Mouse (Mus musculus) forebrain, embryonic 15.5 days (tissue): Measurements from ENCODE around the gene Cst11. TPM values are rescaled to one million over a fixed set of nuclear protein-coding genes. Genes with fewer than 3 reads are reported as not detected.
A peak's percentile ranks its signal among the peaks of the same experiment; 100 is the strongest.
"Not testable (repeated sequence)": the region's sequence is repeated elsewhere in the genome, so short reads cannot be mapped to it uniquely, and the experiment has no call there.

Source experiments
- ATAC-seq: fragments of 200-750 bp; cut with Nextera tagmentation; replicated peaks from 2 replicates; pipeline ENCODE4 v1.8.0; 2017; ENCODE audit warnings: mild to moderate bottlenecking, moderate TSS enrichment, moderate library complexity
- H3K27ac ChIP-seq: fragments of 300-500 bp; sonication (generic); replicated peaks from 2 replicates; pipeline ENCODE4 v1.5.1; 2015; ENCODE audit warnings: mild to moderate bottlenecking, inconsistent platforms
- H3K27me3 ChIP-seq: fragments of 300-500 bp; sonication (generic); 2 replicates; pipeline ENCODE4 v1.6.1; 2015; ENCODE audit warnings: inconsistent platforms
- H3K36me3 ChIP-seq: fragments of 300-500 bp; sonication (generic); 2 replicates; pipeline ENCODE4 v1.6.1; 2015; ENCODE audit warnings: mild to moderate bottlenecking, inconsistent platforms
- H3K4me1 ChIP-seq: fragments of 300-500 bp; sonication (generic); 2 replicates; pipeline ENCODE4 v1.6.1; 2015; ENCODE audit warnings: inconsistent platforms
- H3K4me2 ChIP-seq: fragments of 300-500 bp; sonication (generic); replicated peaks from 2 replicates; pipeline ENCODE4 v1.6.1; 2015; ENCODE audit warnings: mild to moderate bottlenecking, inconsistent platforms
- H3K4me3 ChIP-seq: fragments of 300-500 bp; sonication (generic); 2 replicates; pipeline ENCODE4 v1.5.1; 2015; ENCODE audit warnings: mild to moderate bottlenecking, inconsistent platforms
- H3K9ac ChIP-seq: fragments of 300-500 bp; sonication (generic); replicated peaks from 2 replicates; pipeline ENCODE4 v1.6.1; 2015; ENCODE audit warnings: mild to moderate bottlenecking, inconsistent platforms
- H3K9me3 ChIP-seq: fragments of 300-500 bp; sonication (generic); 2 replicates; pipeline ENCODE4 v1.6.1; 2016; ENCODE audit warnings: inconsistent platforms
- WGBS: fragments of 180-500 bp; shearing (Covaris S2); methylation state at CpG from one replicate; pipeline ENCODE4 v1.1.7; 2015; ENCODE audit warnings: mixed read lengths; 5-methylcytosine and 5-hydroxymethylcytosine counted together
- polyA plus RNA-seq: library from polyadenylated mRNA; unstranded; fragments of >200 nt; fragmentation: Nextera tagmentation; extraction: Ambion mirVana; gene quantifications from 2 replicates; pipeline ENCODE4 v1.2.1, GENCODE M21; 2015

The Cst11 gene
- not detected in 2 replicates for polyA plus RNA-seq

GRCm38 (mm10) chr2:148771397-148771796, at the start of gene Cst11:
Cst11 (minus strand) TSS chr2:148771497.
- H3K27me3 ChIP-seq, H3K27ac ChIP-seq, H3K9ac ChIP-seq, H3K4me3 ChIP-seq, H3K4me1 ChIP-seq, ATAC-seq, H3K36me3 ChIP-seq, H3K9me3 ChIP-seq, H3K4me2 ChIP-seq: not testable (repeated sequence)
- 83% methylated on average over 4 of the region's 4 CpGs for WGBS

DNA sequence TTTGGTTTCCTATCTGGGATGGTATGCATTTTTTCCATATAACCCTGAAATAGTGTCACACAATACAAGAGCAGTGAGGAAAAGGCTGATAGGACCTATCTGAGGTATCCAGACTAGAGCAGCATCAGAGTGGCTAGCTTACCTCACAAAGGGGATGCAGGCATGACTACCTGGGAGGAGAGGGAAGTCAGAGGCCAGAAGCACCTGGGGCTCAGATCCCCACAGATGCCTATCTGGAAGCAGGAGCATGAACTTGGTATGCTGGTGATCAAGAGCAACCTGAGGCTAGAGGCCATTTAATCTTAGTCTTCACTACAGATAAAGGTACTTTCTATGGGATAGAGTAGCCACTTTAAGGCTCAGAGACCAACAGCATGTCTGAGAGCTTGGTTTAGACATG, 48.6 kb upstream of the Cst11 start, which contains the start of gene Cst13:
Cst13 (plus strand) TSS at position 173 of the 400 bp plus-strand sequence.
- no peak within 1 kb of the TSS for H3K4me3 ChIP-seq
- no peak for ATAC-seq
- no peaks in the 10 kb centered on the region for H3K9me3 ChIP-seq
- no peak within 1 kb of the TSS for H3K9ac ChIP-seq
- no peaks in the 10 kb centered on the region for H3K36me3 ChIP-seq
- H3K27me3 ChIP-seq, result no peaks in the 10 kb centered on the region
- H3K4me1 ChIP-seq, result no peaks in the 10 kb centered on the region
- H3K4me2 ChIP-seq, result no peak within 1 kb of the TSS
- H3K27ac ChIP-seq, result no peak within 1 kb of the TSS

DNA sequence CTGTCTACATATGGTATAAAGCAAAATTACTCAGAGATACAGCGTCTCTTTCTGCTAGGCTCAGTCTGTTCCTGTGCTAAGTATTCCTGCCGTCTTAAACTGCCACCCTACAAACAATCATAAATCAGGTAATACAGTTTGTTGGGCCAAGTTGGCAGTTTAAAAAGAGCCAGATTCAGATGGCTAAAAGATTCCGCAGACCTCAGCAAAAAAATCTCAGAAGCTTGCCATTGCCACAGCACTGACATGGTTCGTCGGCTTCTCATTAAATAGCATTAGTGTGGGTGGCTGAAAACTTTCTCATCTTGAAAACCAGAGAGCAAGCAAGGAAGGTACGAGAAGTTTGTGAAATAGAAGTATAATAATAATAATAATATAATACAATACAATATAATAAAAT, 35.4 kb upstream of the Cst11 start:
- no peak overlapping the region for H3K27ac ChIP-seq
- no peaks in the 10 kb centered on the region for H3K27me3 ChIP-seq
- ATAC-seq, result no peak
- H3K9me3 ChIP-seq, result no peaks in the 10 kb centered on the region
- no peaks in the 10 kb centered on the region for H3K4me1 ChIP-seq
- no peak overlapping the region for H3K9ac ChIP-seq
- H3K36me3 ChIP-seq, result no peaks in the 10 kb centered on the region
- H3K4me3 ChIP-seq, result no peak overlapping the region
- H3K4me2 ChIP-seq, result no peak overlapping the region
- WGBS, result 86% methylated on average over 6 of the region's 6 CpGs

DNA sequence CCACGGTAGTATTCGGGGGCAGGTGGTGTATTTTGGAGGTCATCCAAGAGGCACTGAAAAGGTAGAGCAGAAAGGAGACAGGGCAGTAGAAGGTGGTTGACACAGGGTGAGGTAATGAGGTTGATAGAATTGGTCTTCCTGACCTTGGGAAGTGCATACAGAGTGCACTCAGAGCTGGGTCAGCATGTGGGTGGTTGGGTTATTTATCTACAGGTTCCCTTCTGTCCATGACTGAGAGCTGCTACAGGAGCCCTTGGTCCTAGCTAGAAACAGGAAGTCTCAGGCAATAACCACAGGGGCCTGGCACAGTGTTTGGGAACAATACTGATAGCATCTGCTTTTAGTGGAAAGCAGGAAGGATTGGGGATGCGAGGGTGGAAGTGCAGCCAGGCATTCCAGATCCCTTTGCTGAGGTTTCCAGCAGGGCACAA, 30.2 kb upstream of the Cst11 start:
- H3K4me1 ChIP-seq, result no peaks in the 10 kb centered on the region
- H3K4me2 ChIP-seq, result no peak overlapping the region
- H3K4me3 ChIP-seq, result no peak overlapping the region
- ATAC-seq, result no peak
- WGBS, result 74% methylated on average over 3 of the region's 3 CpGs
- no peaks in the 10 kb centered on the region for H3K9me3 ChIP-seq
- H3K36me3 ChIP-seq, result no peaks in the 10 kb centered on the region
- no peaks in the 10 kb centered on the region for H3K27me3 ChIP-seq
- no peak overlapping the region for H3K27ac ChIP-seq
- no peak overlapping the region for H3K9ac ChIP-seq

DNA sequence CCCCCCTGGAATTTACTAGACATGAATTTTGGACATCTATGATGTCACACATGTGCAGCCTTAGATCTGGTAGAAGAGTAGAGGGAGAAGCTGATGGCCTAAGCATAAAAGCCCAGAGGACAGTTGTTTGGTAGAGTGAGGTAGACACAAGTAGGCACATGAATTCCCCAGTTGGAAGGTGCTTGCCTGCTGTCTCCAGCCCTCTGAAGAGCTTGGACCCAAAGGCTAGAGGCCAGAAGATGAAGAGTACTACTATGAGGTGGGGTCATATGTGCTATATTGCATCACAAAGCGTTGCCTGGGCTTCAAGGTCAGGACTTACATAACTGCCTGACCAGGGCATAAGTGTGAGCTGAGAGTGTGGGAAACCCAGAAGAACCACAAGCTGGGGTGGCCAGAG, 27.2 kb upstream of the Cst11 start, which contains the start of gene Cst8:
Cst8 (plus strand) TSS at position 301 of the 400 bp plus-strand sequence.
- Histone ChIP-seq H3K4me3 (no peak within 1 kb of the TSS), H3K9ac (no peak within 1 kb of the TSS), H3K36me3 (no peaks in the 10 kb centered on the region), H3K9me3 (no peaks in the 10 kb centered on the region), H3K4me1 (no peaks in the 10 kb centered on the region), H3K27ac (no peak within 1 kb of the TSS), H3K4me2 (no peak within 1 kb of the TSS), H3K27me3 (no peaks in the 10 kb centered on the region)
- no peak for ATAC-seq
- 92% methylated on average over 1 of the region's 1 CpGs for WGBS

GRCm38 (mm10) chr2:148789142-148789541, 17.8 kb upstream of the Cst11 start, which contains the start of gene Cst12:
Cst12 (plus strand) TSS chr2:148789361.
- Histone ChIP-seq H3K4me2 (no peak within 1 kb of the TSS), H3K4me1 (no peaks in the 10 kb centered on the region), H3K4me3 (no peak within 1 kb of the TSS), H3K27ac (no peak within 1 kb of the TSS), H3K9ac (no peak within 1 kb of the TSS), H3K27me3 (no peaks in the 10 kb centered on the region), H3K9me3 (no peaks in the 10 kb centered on the region), H3K36me3 (no peaks in the 10 kb centered on the region)
- 92% methylated on average over 6 of the region's 6 CpGs for WGBS
- no peak for ATAC-seq

GRCm38 (mm10) chr2:148781709-148782108, 10.4 kb upstream of the Cst11 start, which contains the start of gene 8030411F24Rik:
8030411F24Rik (plus strand) TSS chr2:148782009.
- no peak for ATAC-seq
- WGBS, result 15% methylated on average over 1 of the region's 1 CpGs
- no peak within 1 kb of the TSS for H3K4me3 ChIP-seq
- H3K4me1 ChIP-seq, result no peaks in the 10 kb centered on the region
- no peak within 1 kb of the TSS for H3K27ac ChIP-seq
- H3K9me3 ChIP-seq, result no peaks in the 10 kb centered on the region
- no peak within 1 kb of the TSS for H3K4me2 ChIP-seq
- H3K27me3 ChIP-seq, result no peaks in the 10 kb centered on the region
- H3K9ac ChIP-seq, result no peak within 1 kb of the TSS
- no peaks in the 10 kb centered on the region for H3K36me3 ChIP-seq

DNA sequence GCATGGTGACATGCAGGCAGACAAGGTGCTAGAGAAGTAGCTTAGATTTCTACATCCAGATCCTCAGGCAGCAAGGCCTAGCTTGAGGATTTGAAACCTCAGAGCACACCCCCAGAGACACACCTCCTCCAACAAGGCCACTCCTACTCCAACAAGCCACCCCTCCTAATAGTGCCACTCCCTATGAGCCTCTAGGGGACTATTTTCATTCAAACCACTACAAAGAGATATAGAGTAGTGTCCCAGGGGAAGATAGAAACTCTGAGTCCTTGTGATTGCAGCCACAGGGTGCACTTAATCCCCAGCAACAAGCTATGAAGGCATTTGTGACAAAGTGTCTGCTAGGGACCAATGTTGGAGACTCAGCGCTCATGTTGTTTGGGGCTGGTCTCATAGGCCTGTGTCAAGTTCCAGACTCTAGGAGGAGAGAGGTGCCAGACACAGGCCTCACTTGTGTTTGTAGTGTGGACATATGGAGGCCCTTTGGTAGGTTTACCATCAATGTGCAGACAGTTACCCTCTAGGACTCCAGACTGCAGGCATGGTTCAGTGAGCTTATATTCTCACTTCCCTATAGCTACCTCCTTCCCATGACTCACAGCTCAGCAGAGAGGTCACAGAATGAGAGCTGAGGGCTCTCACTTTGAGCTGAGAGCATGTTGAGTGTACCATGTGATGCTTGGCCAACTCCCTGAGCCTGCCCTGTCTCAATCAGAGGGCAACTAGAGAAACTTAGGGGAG, 7.5 kb downstream of the Cst11 start:
- Histone ChIP-seq H3K4me2 (no peak overlapping the region), H3K4me1 (no peaks in the 10 kb centered on the region), H3K36me3 (no peaks in the 10 kb centered on the region), H3K9ac (no peak overlapping the region), H3K4me3 (no peak overlapping the region), H3K27ac (no peak overlapping the region), H3K27me3 (no peaks in the 10 kb centered on the region), H3K9me3 (no peaks in the 10 kb centered on the region)
- 93% methylated on average over 1 of the region's 1 CpGs for WGBS
- ATAC-seq, result no peak

- no peak overlapping the region for H3K4me2 ChIP-seq
- no peaks in the 10 kb centered on the region for H3K27me3 ChIP-seq
- H3K27ac ChIP-seq, result no peak overlapping the region
- no peaks in the 10 kb centered on the region for H3K36me3 ChIP-seq
- H3K9me3 ChIP-seq, result no peaks in the 10 kb centered on the region
- no peak overlapping the region for H3K4me3 ChIP-seq
- 65% methylated on average over 1 of the region's 1 CpGs for WGBS
- H3K9ac ChIP-seq, result no peak overlapping the region
- no peak for ATAC-seq
- peaks cover 2% of the 10 kb centered on the region; the same call in 1 of the 2 replicates for H3K4me1 ChIP-seq
Measured at GRCm38 (mm10) chr2:148754310-148754846, 16.9 kb downstream of the Cst11 start.

- Histone ChIP-seq H3K4me1 (peaks cover 2% of the 10 kb centered on the region; the same call in 1 of the 2 replicates), H3K9ac (peak overlapping the region; percentile 34; the same call in 1 of the 2 replicates), H3K27ac (no peak overlapping the region), H3K27me3 (no peaks in the 10 kb centered on the region), H3K9me3 (no peaks in the 10 kb centered on the region), H3K4me2 (peak overlapping the region; percentile 51), H3K36me3 (no peaks in the 10 kb centered on the region), H3K4me3 (peak overlapping the region; percentile 32)
- peak; percentile 87 for ATAC-seq
- 17% methylated on average over 15 of the region's 15 CpGs for WGBS
Measured at GRCm38 (mm10) chr2:148751893-148752813, 19.1 kb downstream of the Cst11 start.

DNA sequence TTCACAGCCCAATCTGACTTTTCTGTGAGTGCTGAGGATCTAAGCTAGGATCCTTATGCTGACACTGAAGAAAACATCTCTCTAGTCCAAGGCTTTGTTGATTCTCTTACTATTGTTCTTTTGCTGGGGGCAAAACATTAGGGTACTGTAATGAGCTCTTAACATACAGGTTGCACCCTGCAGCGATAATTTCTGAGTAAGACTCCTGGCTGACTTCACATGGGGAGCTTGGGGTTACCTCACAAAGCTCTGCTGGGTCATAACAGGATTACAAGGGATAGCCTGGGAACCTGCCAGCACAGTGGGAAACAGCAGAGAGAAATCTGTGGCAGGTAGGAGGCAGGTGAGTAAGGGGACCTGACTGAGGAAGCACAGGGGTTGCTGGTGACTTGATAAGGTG, 21.2 kb downstream of the Cst11 start, which contains the start of gene Cstl1:
Cstl1 (plus strand) TSS at position 301 of the 400 bp plus-strand sequence.
- ATAC-seq, result no peak
- Histone ChIP-seq H3K4me2 (no peak within 1 kb of the TSS), H3K9me3 (no peaks in the 10 kb centered on the region), H3K27ac (no peak within 1 kb of the TSS), H3K4me1 (peaks cover 2% of the 10 kb centered on the region; the same call in 1 of the 2 replicates), H3K4me3 (no peak within 1 kb of the TSS), H3K9ac (no peak within 1 kb of the TSS), H3K27me3 (no peaks in the 10 kb centered on the region), H3K36me3 (no peaks in the 10 kb centered on the region)
- 79% methylated on average over 1 of the region's 1 CpGs for WGBS
